Mouse (Mus musculus) limb, embryonic 10.5 days (tissue): ENCODE data around the gene Rsf1. TPM values are rescaled to one million over a fixed set of nuclear protein-coding genes. Genes with fewer than 3 reads are reported as not detected.

ENCODE experiments used
- DNase-seq: peaks from one replicate; pipeline ENCODE4 v3.0.0-alpha.2; 2017; ENCODE audit warnings: low spot score
- H3K27ac ChIP-seq: fragments of 300-500 bp; sonication (generic); 2 replicates; pipeline ENCODE4 v1.5.1; 2016; ENCODE audit warnings: mild to moderate bottlenecking
- H3K27me3 ChIP-seq: fragments of 300-500 bp; sonication (generic); 2 replicates; pipeline ENCODE4 v1.6.1; 2016; ENCODE audit warnings: low read depth, mild to moderate bottlenecking; ENCODE audit not compliant: poor library complexity, severe bottlenecking
- H3K36me3 ChIP-seq: fragments of 300-500 bp; sonication (generic); 2 replicates; pipeline ENCODE4 v1.6.1; 2016; ENCODE audit warnings: mild to moderate bottlenecking, moderate library complexity
- H3K4me1 ChIP-seq: fragments of 300-500 bp; sonication (generic); 2 replicates; pipeline ENCODE4 v1.6.1; 2016
- H3K4me3 ChIP-seq: fragments of 300-500 bp; sonication (generic); 2 replicates; pipeline ENCODE4 v1.5.1; 2016; ENCODE audit warnings: mild to moderate bottlenecking, moderate library complexity
- H3K9me3 ChIP-seq: fragments of 300-500 bp; sonication (generic); replicated peaks from 2 replicates; pipeline ENCODE4 v1.6.1; 2016; ENCODE audit warnings: mild to moderate bottlenecking
- WGBS: fragments of 180-500 bp; shearing (Covaris S2); methylation state at CpG from one replicate; pipeline ENCODE4 v1.1.7; 2016; 5-methylcytosine and 5-hydroxymethylcytosine counted together
- polyA plus RNA-seq: library from polyadenylated mRNA; unstranded; fragments of >200 nt; fragmentation: Nextera tagmentation; extraction: Ambion mirVana; gene quantifications from 2 replicates; pipeline ENCODE4 v1.2.1, GENCODE M21; 2016

The Rsf1 gene
- polyA plus RNA-seq, 1 experiment from 2014 or later = 25.6 TPM

GRCm38 (mm10) chr7:97735886-97736420 is 156.3 kb downstream of the Rsf1 start:
- WGBS = 60% methylated on average over 4 of the region's 4 CpGs
- H3K27ac ChIP-seq = no peak overlapping the region

DNA sequence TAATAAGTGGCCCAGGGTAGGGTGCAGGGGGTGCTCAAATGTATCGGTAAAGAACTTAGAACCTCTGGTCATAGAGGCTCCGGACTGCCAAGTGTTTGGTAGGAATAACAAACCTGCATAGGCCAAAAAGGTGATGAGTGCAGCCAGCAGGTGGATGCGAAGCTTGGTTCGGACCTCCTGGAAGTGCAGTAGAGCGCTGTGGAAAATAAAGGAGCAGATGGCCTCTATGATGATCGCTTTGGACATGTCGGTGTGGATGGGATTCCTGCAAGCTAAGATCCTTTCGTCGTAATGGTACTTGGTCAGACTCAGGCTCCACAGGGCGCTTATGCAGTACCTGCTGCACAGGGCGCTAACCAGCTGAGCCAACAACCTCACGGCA is 157.6 kb downstream of the Rsf1 start:
- Histone ChIP-seq H3K9me3 (no peaks in the 10 kb centered on the region), H3K4me1 (peaks cover 19% of the 10 kb centered on the region), H3K27me3 (peaks cover 14% of the 10 kb centered on the region; the same call in 1 of the 2 replicates), H3K4me3 (peak overlapping the region; percentile 57), H3K27ac (peak overlapping the region; percentile 82; the same call in 1 of the 2 replicates), H3K36me3 (no peaks in the 10 kb centered on the region)
- 9% methylated on average over 12 of the region's 12 CpGs for WGBS
- no peak for DNase-seq

More at GRCm38 (mm10) chr7:97735886-97736420, 156.3 kb downstream of the Rsf1 start:
- Histone ChIP-seq H3K4me3 (no peak overlapping the region), H3K27me3 (peaks cover 14% of the 10 kb centered on the region; the same call in 1 of the 2 replicates), H3K4me1 (peaks cover 16% of the 10 kb centered on the region), H3K9me3 (no peaks in the 10 kb centered on the region), H3K36me3 (no peaks in the 10 kb centered on the region)
- DNase-seq = no peak

GRCm38 (mm10) chr7:97737638-97738456 is 158.2 kb downstream of the Rsf1 start, which contains the start of gene Aqp11:
TSS of gene Aqp11 (minus strand) at chr7:97738289.
- Histone ChIP-seq H3K4me1 (peaks cover 19% of the 10 kb centered on the region), H3K4me3 (peak within 1 kb of the TSS; percentile 57), H3K27me3 (peaks cover 14% of the 10 kb centered on the region; the same call in 1 of the 2 replicates), H3K27ac (peak within 1 kb of the TSS; percentile 82), H3K36me3 (no peaks in the 10 kb centered on the region), H3K9me3 (no peaks in the 10 kb centered on the region)
- peak; percentile 90 for DNase-seq
- under 1% methylated on average over 60 of the region's 64 CpGs for WGBS

GRCm38 (mm10) chr7:97740948-97741347 is 161.3 kb downstream of the Rsf1 start:
- no peak overlapping the region for H3K27ac ChIP-seq
- peak; percentile 40 for DNase-seq
- no peak overlapping the region for H3K4me3 ChIP-seq
- H3K36me3 ChIP-seq = no peaks in the 10 kb centered on the region
- H3K27me3 ChIP-seq = peaks cover 14% of the 10 kb centered on the region; the same call in 1 of the 2 replicates
- H3K4me1 ChIP-seq = peaks cover 19% of the 10 kb centered on the region
- WGBS = 75% methylated on average over 10 of the region's 10 CpGs
- H3K9me3 ChIP-seq = no peaks in the 10 kb centered on the region

GRCm38 (mm10) chr7:97741756-97742291 is 162.1 kb downstream of the Rsf1 start:
- H3K9me3 ChIP-seq = no peaks in the 10 kb centered on the region
- no peak overlapping the region for H3K27ac ChIP-seq
- no peak overlapping the region for H3K4me3 ChIP-seq
- peaks cover 9% of the 10 kb centered on the region; the same call in 1 of the 2 replicates for H3K27me3 ChIP-seq
- no peaks in the 10 kb centered on the region for H3K36me3 ChIP-seq
- 47% methylated on average over 1 of the region's 1 CpGs for WGBS
- H3K4me1 ChIP-seq = peaks cover 18% of the 10 kb centered on the region
- DNase-seq = no peak

Other genes starting within 250 kb of the Rsf1 start
- gene Usp35, start 247.9 kb upstream of the Rsf1 start, polyA plus RNA-seq = 1.6 and 2.0 TPM in 2 replicates
- 3.5 and 4.2 TPM in 2 replicates for gene Kctd21, start 247.6 kb upstream of the Rsf1 start, polyA plus RNA-seq
- gene Alg8, start 208.3 kb upstream of the Rsf1 start, polyA plus RNA-seq = 53.4 and 55.2 TPM in 2 replicates
- gene Ndufc2, start 179.9 kb upstream of the Rsf1 start, polyA plus RNA-seq = 305 and 321 TPM in 2 replicates
- gene Thrsp, start 162.2 kb upstream of the Rsf1 start, polyA plus RNA-seq = 0.45 and 0.46 TPM in 2 replicates
- gene Kctd14, start 128.6 kb upstream of the Rsf1 start, polyA plus RNA-seq = 0.69 and 1.0 TPM in 2 replicates
- gene Ints4, start 98.9 kb upstream of the Rsf1 start, polyA plus RNA-seq = 64.5 and 69.7 TPM in 2 replicates
- gene Aamdc, start 392 bp upstream of the Rsf1 start, polyA plus RNA-seq = 28.7 and 39.8 TPM in 2 replicates
- gene Clns1a, start 116.7 kb downstream of the Rsf1 start, polyA plus RNA-seq = 314 and 345 TPM in 2 replicates
- gene Aqp11, start 158.4 kb downstream of the Rsf1 start, polyA plus RNA-seq = 2.8 and 2.9 TPM in 2 replicates
- 26.5 and 29.8 TPM in 2 replicates for gene Pak1, start 208.7 kb downstream of the Rsf1 start, polyA plus RNA-seq